Mouse (Mus musculus): Measurements from ENCODE around the gene Mup8.
"Not testable (repeated sequence)": the region's sequence is repeated elsewhere in the genome, so short reads cannot be mapped to it uniquely, and the experiment has no call there.

Mup8 gene

GRCm38 (mm10) chr4:60222499-60222898 is at the start of gene Mup8:
Gene Mup8, minus strand, starts transcription at chr4:60222599.
- DNase-seq, result not testable (repeated sequence)

DNA sequence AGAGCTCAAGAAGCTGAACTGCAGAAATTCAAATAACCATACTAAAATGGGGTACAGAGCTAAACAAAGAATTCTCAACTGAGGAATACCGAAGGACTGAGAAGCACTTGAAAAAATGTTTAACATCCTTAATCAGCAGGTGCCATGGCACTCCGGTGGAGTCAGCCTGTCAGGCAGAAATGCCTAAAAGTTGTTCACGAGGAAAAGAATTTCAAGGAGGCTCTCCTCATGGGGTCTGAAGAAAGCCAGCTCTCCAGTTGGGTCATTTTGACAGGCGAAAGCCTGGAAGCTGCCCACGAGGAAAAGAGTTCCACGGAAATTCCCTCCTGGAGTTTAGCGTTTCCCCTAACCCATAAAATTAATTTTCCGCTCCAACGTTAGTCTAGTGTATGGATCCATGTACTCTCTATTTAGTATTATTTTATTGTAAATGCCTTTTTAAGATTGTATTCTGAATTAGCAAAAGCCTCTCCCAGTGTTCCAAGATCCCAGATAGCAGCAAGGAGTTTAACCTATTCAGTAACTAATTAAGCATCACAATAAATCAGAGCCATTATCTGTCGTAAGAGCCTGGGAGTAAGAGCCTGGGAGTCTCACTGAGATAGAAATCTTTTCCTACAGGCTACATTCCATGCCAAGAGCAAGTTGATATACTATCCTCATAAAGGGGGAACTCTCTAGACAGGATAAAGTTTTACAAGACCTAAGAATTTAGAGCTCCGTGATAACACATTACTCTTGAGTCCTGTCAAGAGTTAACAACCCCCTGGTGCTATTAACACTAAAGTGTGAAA is 43.8 kb upstream of the Mup8 start:
- not testable (repeated sequence) for DNase-seq

- not testable (repeated sequence) for DNase-seq
Measured at GRCm38 (mm10) chr4:60262706-60263105, 40.3 kb upstream of the Mup8 start.

Data from thymus, postnatal 4 days (tissue).